Mouse (Mus musculus) embryonic fibroblast, embryonic 13.5 days (primary cell): ENCODE measurements around the gene Stk38. TPM values are rescaled to one million over a fixed set of nuclear protein-coding genes. Genes with fewer than 3 reads are reported as not detected.

Source experiments
- H3K27ac ChIP-seq: 2 replicates; pipeline ENCODE4 v1.5.1; 2012; ENCODE audit warnings: low read length, control low read depth, inconsistent platforms; ENCODE audit not compliant: insufficient read depth
- H3K4me1 ChIP-seq: 2 replicates; pipeline ENCODE4 v1.6.1; 2011; ENCODE audit warnings: low read length; ENCODE audit not compliant: control insufficient read depth, insufficient read depth
- H3K4me3 ChIP-seq: 2 replicates; pipeline ENCODE4 v1.5.1; 2011; ENCODE audit warnings: mild to moderate bottlenecking, control low read depth, low read length; ENCODE audit not compliant: insufficient read depth
- CTCF ChIP-seq: IDR thresholded peaks from 2 replicates; pipeline ENCODE4 v1.5.1; 2011; ENCODE audit warnings: mild to moderate bottlenecking, control low read depth, low read length, moderate library complexity, borderline replicate concordance; ENCODE audit not compliant: insufficient read depth
- POLR2A ChIP-seq: IDR thresholded peaks from 2 replicates; pipeline ENCODE4 v1.6.1; 2011; ENCODE audit warnings: low read depth, mild to moderate bottlenecking, control low read depth, low read length, moderate library complexity
- polyA plus RNA-seq: library from polyadenylated mRNA; stranded (reverse); fragments of >200 nt; gene quantifications from 2 replicates; pipeline ENCODE4 v1.2.4, GENCODE M21; 2011; ENCODE audit warnings: low read depth; ENCODE audit not compliant: missing spikeins, insufficient read length

Stk38 gene
- polyA plus RNA-seq, 1 experiment, result 102 TPM

GRCm38 (mm10) chr17:28967021-28967610 is 40.7 kb downstream of the Stk38 start:
- Histone ChIP-seq H3K27ac (no peak overlapping the region), H3K4me1 (no peaks in the 10 kb centered on the region), H3K4me3 (no peak overlapping the region)
- TF ChIP-seq POLR2A (no peak), CTCF (no peak)

- TF ChIP-seq CTCF, result no peak
- TF ChIP-seq POLR2A, result no peak
- Histone ChIP-seq H3K4me1 (no peaks in the 10 kb centered on the region), H3K4me3 (no peak overlapping the region), H3K27ac (no peak overlapping the region)
These were observed 46.2 kb downstream of the Stk38 start for GRCm38 (mm10) chr17:28961596-28961995.

- no peak for TF ChIP-seq POLR2A
- no peak for TF ChIP-seq CTCF
- Histone ChIP-seq H3K27ac (no peak overlapping the region), H3K4me3 (no peak overlapping the region), H3K4me1 (no peaks in the 10 kb centered on the region)
These were observed 47.2 kb downstream of the Stk38 start for GRCm38 (mm10) chr17:28960597-28960996.

GRCm38 (mm10) chr17:28954416-28954815 is 53.4 kb downstream of the Stk38 start:
- Histone ChIP-seq H3K4me3 (no peak overlapping the region), H3K27ac (no peak overlapping the region), H3K4me1 (peaks cover 9% of the 10 kb centered on the region; the same call in 1 of the 2 replicates)
- TF ChIP-seq POLR2A (no peak), CTCF (no peak)

GRCm38 (mm10) chr17:28953251-28953650 is 54.5 kb downstream of the Stk38 start:
- Histone ChIP-seq H3K4me3 (peak overlapping the region; percentile 96), H3K4me1 (peaks cover 11% of the 10 kb centered on the region), H3K27ac (peak overlapping the region; percentile 92; the same call in 1 of the 2 replicates)
- TF ChIP-seq POLR2A, result no peak
- no peak for TF ChIP-seq CTCF

- TF ChIP-seq CTCF (no peak), POLR2A (peak; percentile 91)
- H3K4me3 ChIP-seq, result peak within 1 kb of the TSS; percentile 96
- peak within 1 kb of the TSS; percentile 92 for H3K27ac ChIP-seq
- peaks cover 12% of the 10 kb centered on the region for H3K4me1 ChIP-seq
These were observed 55.7 kb downstream of the Stk38 start, which contains the start of gene Kctd20 for GRCm38 (mm10) chr17:28951831-28952799. Gene Kctd20, plus strand, starts transcription at chr17:28951950.

- Histone ChIP-seq H3K4me1 (peaks cover 12% of the 10 kb centered on the region), H3K27ac (no peak overlapping the region), H3K4me3 (no peak overlapping the region)
- TF ChIP-seq POLR2A (no peak), CTCF (no peak)
These were observed 57.0 kb downstream of the Stk38 start for GRCm38 (mm10) chr17:28950751-28951150.

GRCm38 (mm10) chr17:28948661-28949060 is 59.1 kb downstream of the Stk38 start:
- no peak overlapping the region for H3K27ac ChIP-seq

GRCm38 (mm10) chr17:28947011-28947939 is 60.5 kb downstream of the Stk38 start:
- Histone ChIP-seq H3K4me3 (no peak overlapping the region), H3K4me1 (peaks cover 3% of the 10 kb centered on the region)
- no peak for TF ChIP-seq POLR2A
- TF ChIP-seq CTCF, result no peak

More at GRCm38 (mm10) chr17:28948661-28949060, 59.1 kb downstream of the Stk38 start:
- Histone ChIP-seq H3K4me1 (peaks cover 4% of the 10 kb centered on the region), H3K4me3 (no peak overlapping the region)
- TF ChIP-seq CTCF (no peak), POLR2A (no peak)

GRCm38 (mm10) chr17:28944481-28944880 is 63.3 kb downstream of the Stk38 start:
- Histone ChIP-seq H3K27ac (no peak overlapping the region), H3K4me1 (peaks cover 3% of the 10 kb centered on the region), H3K4me3 (no peak overlapping the region)
- TF ChIP-seq CTCF (no peak), POLR2A (no peak)

More at GRCm38 (mm10) chr17:28947011-28947939, 60.5 kb downstream of the Stk38 start:
- H3K27ac ChIP-seq, result no peak overlapping the region
